Mouse (Mus musculus) ES-E14 (cell line): ENCODE results near the gene Eogt. TPM values are rescaled to one million over a fixed set of nuclear protein-coding genes. Genes with fewer than 3 reads are reported as not detected.

Experiments
- DNase-seq: peaks from one replicate; pipeline ENCODE4 v3.0.0-alpha.2; 2013; ENCODE audit warnings: low read depth, low spot score
- H3K27ac ChIP-seq: 2 replicates; pipeline ENCODE4 v1.5.1; 2012; ENCODE audit warnings: low read depth, mild to moderate bottlenecking, low read length, moderate library complexity, mixed read lengths; ENCODE audit not compliant: poor library complexity, insufficient read depth, severe bottlenecking
- H3K36me3 ChIP-seq: 2 replicates; pipeline ENCODE4 v1.6.1; 2012; ENCODE audit warnings: mild to moderate bottlenecking, low read length, moderate library complexity, mixed read lengths; ENCODE audit not compliant: control insufficient read depth, poor library complexity, insufficient read depth, severe bottlenecking
- H3K4me1 ChIP-seq, 2 experiments: fragments of 150-350 bp in 1 of 2; sonication (generic) in 1 of 2; 2 replicates each; pipeline ENCODE4 v1.6.1; 2012; ENCODE audit warnings: low read length in 2 of 2, mild to moderate bottlenecking in 1 of 2, mixed read lengths in 1 of 2; ENCODE audit not compliant: control insufficient read depth in 2 of 2, insufficient read depth in 2 of 2, poor library complexity in 1 of 2
- H3K4me3 ChIP-seq, 2 experiments: fragments of 150-350 bp in 1 of 2; sonication (generic) in 1 of 2; 2 replicates each; pipeline ENCODE4 v1.5.1; 2012; ENCODE audit warnings: low read length in 2 of 2, low read depth in 1 of 2, mild to moderate bottlenecking in 1 of 2, mixed read lengths in 1 of 2; ENCODE audit not compliant: insufficient read depth in 1 of 2, poor library complexity in 1 of 2, severe bottlenecking in 1 of 2
- H3K9ac ChIP-seq: 2 replicates; pipeline ENCODE4 v1.6.1; 2012; ENCODE audit warnings: low read depth, mild to moderate bottlenecking, low read length, mixed read lengths; ENCODE audit not compliant: poor library complexity, insufficient read depth, severe bottlenecking
- H3K9me3 ChIP-seq: fragments of 150-350 bp; sonication (generic); 2 replicates; pipeline ENCODE4 v1.6.1; 2012; ENCODE audit warnings: low read depth, mild to moderate bottlenecking, low read length; ENCODE audit not compliant: control insufficient read depth, insufficient read depth
- CHD2 ChIP-seq: IDR thresholded peaks from 2 replicates; pipeline ENCODE4 v1.6.1; 2014; ENCODE audit warnings: mild to moderate bottlenecking, low read depth, low read length, inconsistent platforms
- HCFC1 ChIP-seq: IDR thresholded peaks from 2 replicates; pipeline ENCODE4 v1.6.1; 2012; ENCODE audit warnings: low read length, inconsistent platforms, borderline replicate concordance; ENCODE audit not compliant: insufficient read depth
- MAFK ChIP-seq: IDR thresholded peaks from 2 replicates; pipeline ENCODE4 v1.6.1; 2014; ENCODE audit warnings: mild to moderate bottlenecking, low read depth, low read length, inconsistent platforms; ENCODE audit not compliant: insufficient read depth
- ZC3H11A ChIP-seq: IDR thresholded peaks from 2 replicates; pipeline ENCODE4 v1.6.1; 2012; ENCODE audit warnings: low read depth, mild to moderate bottlenecking, inconsistent platforms, low read length, borderline replicate concordance
- ZNF384 ChIP-seq: IDR thresholded peaks from 2 replicates; pipeline ENCODE4 v1.6.1; 2012; ENCODE audit warnings: low read depth, low read length, inconsistent platforms
- in situ Hi-C, 2 experiments: fragments of 600-800 bp; cut with MboI; formaldehyde crosslinking; loops; one replicate each; pipeline ENCODE4 v1.15.1; 2025; ENCODE audit warnings: low sequenced_read_pairs in 2 of 2, inconsistent platforms in 1 of 2; ENCODE audit not compliant: unreplicated experiment in 2 of 2
- total RNA-seq: library from RNA; depleted of rRNA; stranded (reverse); fragments of 300-350 nt; gene quantifications from 2 replicates; pipeline ENCODE4 v1.2.3, GENCODE M21; 2012

Gene Eogt
- total RNA-seq, 1 experiment, result 7.7 TPM

- Histone ChIP-seq H3K9ac (no peak overlapping the region), H3K36me3 (peaks cover 6% of the 10 kb centered on the region; the same call in 1 of the 2 replicates), H3K27ac (no peak overlapping the region), H3K4me3 (no peak overlapping the region), H3K4me1 (no peaks in the 10 kb centered on the region), H3K9me3 (no peaks in the 10 kb centered on the region)
- in situ Hi-C loops, result loop anchor here (25.0 kb wide), 2 partner anchors 253 to 1228 kb away; no protein-coding TSS in a partner anchor
- no peak for TF ChIP-seq ZNF384
- TF ChIP-seq MAFK, result no peak
- no peak for TF ChIP-seq HCFC1
- TF ChIP-seq CHD2, result no peak
- TF ChIP-seq ZC3H11A, result no peak
- DNase-seq, result no peak
Observed at GRCm38 (mm10) chr6:97114821-97115220, 34.2 kb downstream of the Eogt start.

GRCm38 (mm10) chr6:97112177-97112576 is 36.8 kb downstream of the Eogt start:
- H3K4me1 ChIP-seq, result 0 out of 4 replicates have a peak, but pooled peaks cover 0 to under 1% of the 10 kb centered on the region in 2 experiments
- H3K36me3 ChIP-seq, result peaks cover 4% of the 10 kb centered on the region; the same call in 1 of the 2 replicates
- H3K4me3 ChIP-seq, result no peak overlapping the region
- H3K27ac ChIP-seq, result no peak overlapping the region
- no peak for TF ChIP-seq HCFC1
- TF ChIP-seq MAFK, result no peak
- DNase-seq, result no peak
- H3K9me3 ChIP-seq, result no peaks in the 10 kb centered on the region
- no peak overlapping the region for H3K9ac ChIP-seq
- in situ Hi-C loops, result loop anchor here (25.0 kb wide), 2 partner anchors 250 to 1225 kb away; no protein-coding TSS in a partner anchor

GRCm38 (mm10) chr6:97106777-97107176 is 42.2 kb downstream of the Eogt start:
- in situ Hi-C loops, result loop anchor here (10.0 to 25.0 kb wide), 3 partner anchors 244 to 1219 kb away; no protein-coding TSS in a partner anchor
- Histone ChIP-seq H3K4me1 (peaks cover 8 to 17% of the 10 kb centered on the region in 2 experiments), H3K36me3 (no peaks in the 10 kb centered on the region), H3K4me3 (no peak overlapping the region), H3K9me3 (no peaks in the 10 kb centered on the region), H3K27ac (no peak overlapping the region), H3K9ac (no peak overlapping the region)
- DNase-seq, result peak; percentile 73
- TF ChIP-seq ZC3H11A (peak; percentile 97), MAFK (0 out of 2 replicates have a peak, but pooled peaks have one; percentile 8), CHD2 (no peak), ZNF384 (no peak), HCFC1 (no peak)

GRCm38 (mm10) chr6:97106106-97106505 is 42.9 kb downstream of the Eogt start:
- Histone ChIP-seq H3K9me3 (no peaks in the 10 kb centered on the region), H3K4me3 (no peak overlapping the region), H3K27ac (no peak overlapping the region), H3K36me3 (no peaks in the 10 kb centered on the region), H3K9ac (no peak overlapping the region), H3K4me1 (peaks cover 8 to 21% of the 10 kb centered on the region in 2 experiments)
- TF ChIP-seq ZC3H11A (no peak), CHD2 (no peak), ZNF384 (no peak)
- in situ Hi-C loops, result loop anchor here (10.0 to 25.0 kb wide), 3 partner anchors 244 to 1219 kb away; no protein-coding TSS in a partner anchor
- DNase-seq, result no peak

GRCm38 (mm10) chr6:97104264-97104852 is 44.6 kb downstream of the Eogt start:
- peak; percentile 33 for DNase-seq
- Histone ChIP-seq H3K4me3 (no peak overlapping the region), H3K36me3 (no peaks in the 10 kb centered on the region), H3K27ac (no peak overlapping the region), H3K4me1 (peaks cover 13 to 26% of the 10 kb centered on the region in 2 experiments), H3K9ac (no peak overlapping the region), H3K9me3 (no peaks in the 10 kb centered on the region)
- in situ Hi-C loops, result loop anchor here (10.0 to 25.0 kb wide), 3 partner anchors 242 to 1217 kb away; no protein-coding TSS in a partner anchor
- TF ChIP-seq ZC3H11A (no peak), MAFK (no peak), CHD2 (no peak), ZNF384 (no peak), HCFC1 (no peak)
